Mouse (Mus musculus): ENCODE measurements around the gene Tspo.

Tspo gene

DNA sequence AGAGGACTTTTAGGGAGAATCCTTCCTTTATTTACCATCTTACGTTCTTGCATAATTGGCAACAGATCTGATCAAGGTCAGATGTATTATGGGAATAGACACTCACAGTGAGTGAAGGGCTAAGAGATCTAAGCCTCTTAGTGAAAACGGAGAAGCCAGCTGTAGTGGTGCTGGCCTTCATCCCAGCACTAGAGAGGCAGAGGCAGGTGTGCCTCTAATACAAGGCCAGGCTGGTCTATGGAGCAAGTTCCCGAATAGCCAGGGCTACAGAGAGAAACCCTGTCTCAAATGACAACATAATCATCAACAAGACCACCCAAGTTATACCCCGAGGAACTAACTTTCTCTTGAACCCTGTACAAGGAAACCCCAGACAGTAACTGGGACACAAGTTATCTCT is 19.5 kb downstream of the Tspo start:
- in situ Hi-C loops (cut with MboI; ENCODE audit: low sequenced_read_pairs), result no loop called here

DNA sequence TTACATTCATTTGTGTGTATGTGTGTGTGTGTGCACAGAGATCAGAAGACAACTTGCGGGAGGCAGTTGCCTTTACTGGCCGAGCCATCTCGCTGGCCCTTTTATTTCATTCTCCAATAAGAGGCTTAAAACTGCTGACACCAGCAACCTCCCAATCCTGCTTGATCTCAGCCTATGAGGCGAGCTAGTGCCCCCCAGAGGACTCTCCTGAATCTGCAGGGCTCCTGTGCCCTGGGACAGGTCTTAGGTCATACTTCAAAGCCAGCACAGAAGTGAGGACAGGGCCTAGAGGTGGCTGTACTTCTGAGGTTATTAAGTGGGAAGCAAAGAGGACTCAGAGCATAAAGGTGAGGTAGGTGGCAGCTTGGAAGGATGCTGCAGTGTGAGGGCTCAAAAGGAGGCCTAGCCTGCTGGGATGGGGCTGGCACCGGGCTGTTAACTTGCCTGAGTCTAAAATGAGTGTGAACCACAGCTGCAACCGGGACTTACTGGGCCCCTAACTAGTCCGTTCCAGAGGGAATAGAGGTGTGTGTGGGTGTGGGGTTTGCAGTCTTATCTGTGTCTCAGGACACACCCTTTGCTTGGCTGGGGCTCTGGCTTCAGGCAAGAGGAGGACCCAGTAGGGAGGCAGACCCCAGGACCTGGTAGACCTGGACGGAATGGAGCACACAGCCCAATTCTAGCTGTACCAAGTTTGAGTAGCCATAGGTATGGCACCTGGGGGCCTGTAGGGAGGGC is 20.2 kb downstream of the Tspo start:
- in situ Hi-C loops (cut with MboI; ENCODE audit: low sequenced_read_pairs), result no loop called here

- in situ Hi-C loops (cut with MboI; ENCODE audit: low sequenced_read_pairs), result no loop called here
Measured at GRCm38 (mm10) chr15:83584741-83585220, 21.4 kb downstream of the Tspo start.

- in situ Hi-C loops (cut with MboI; ENCODE audit: low sequenced_read_pairs), result no loop called here
Measured at GRCm38 (mm10) chr15:83590841-83591240, 27.4 kb downstream of the Tspo start.

GRCm38 (mm10) chr15:83591758-83592157 is 28.4 kb downstream of the Tspo start:
- in situ Hi-C loops (cut with MboI; ENCODE audit: low sequenced_read_pairs), result no loop called here

DNA sequence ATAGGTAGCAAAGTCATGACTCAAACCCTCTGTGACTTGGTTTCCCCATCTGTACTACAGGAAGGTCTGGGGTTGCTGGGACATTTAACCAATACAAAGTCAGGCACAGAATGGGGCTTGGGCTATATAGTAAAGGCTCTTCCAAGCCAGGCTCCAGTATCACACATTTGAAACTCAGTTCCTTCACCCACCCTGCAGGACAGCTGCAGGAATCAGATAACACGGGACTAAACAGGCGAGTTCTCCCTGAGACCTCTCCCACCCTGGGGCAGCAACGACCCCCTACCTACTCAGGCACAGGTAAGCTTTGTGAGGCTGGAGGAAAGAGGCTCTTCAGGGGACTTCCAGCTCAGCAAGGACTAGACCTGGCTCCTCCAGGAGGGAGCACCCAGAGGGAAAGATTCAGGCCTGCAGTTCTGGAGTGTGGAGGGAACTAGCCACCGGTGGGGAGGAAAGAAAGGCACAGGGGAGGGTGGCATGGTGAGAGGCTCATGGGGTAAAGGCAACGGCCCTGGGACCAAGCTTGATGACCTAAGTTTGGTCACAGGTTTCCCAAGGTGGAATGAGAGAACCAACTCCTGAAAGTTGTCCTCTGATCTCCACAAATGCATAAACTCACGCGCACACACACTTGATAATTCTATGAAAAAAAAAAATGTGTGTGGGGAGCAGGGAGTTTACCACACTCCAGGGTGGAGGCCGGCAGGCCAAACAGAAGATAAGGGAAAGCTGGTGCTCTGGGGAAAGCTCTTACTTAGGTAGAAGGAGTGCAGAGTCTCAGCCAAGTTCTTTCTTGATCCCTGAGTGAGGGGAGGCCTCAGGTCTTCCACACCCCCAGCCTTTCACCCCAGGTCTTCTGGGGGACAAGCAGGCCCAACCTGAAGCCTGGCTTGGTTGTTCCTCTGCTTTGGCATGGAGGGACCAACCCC is 29.1 kb downstream of the Tspo start:
- in situ Hi-C loops (cut with MboI; ENCODE audit: low sequenced_read_pairs), result no loop called here

- in situ Hi-C loops (cut with MboI; ENCODE audit: low sequenced_read_pairs), result no loop called here
Measured at GRCm38 (mm10) chr15:83593189-83593585, 29.8 kb downstream of the Tspo start.

GRCm38 (mm10) chr15:83593702-83594512 is 30.5 kb downstream of the Tspo start:
- in situ Hi-C loops (cut with MboI; ENCODE audit: low sequenced_read_pairs), result no loop called here

- in situ Hi-C loops (cut with MboI; ENCODE audit: low sequenced_read_pairs), result no loop called here
Measured at GRCm38 (mm10) chr15:83594513-83595363, 31.3 kb downstream of the Tspo start, which contains the start of gene Ttll12. TSS of gene Ttll12 (minus strand) at chr15:83595157.

- in situ Hi-C loops (cut with MboI; ENCODE audit: low sequenced_read_pairs), result no loop called here
Measured at GRCm38 (mm10) chr15:83595364-83595711, 31.9 kb downstream of the Tspo start.

DNA sequence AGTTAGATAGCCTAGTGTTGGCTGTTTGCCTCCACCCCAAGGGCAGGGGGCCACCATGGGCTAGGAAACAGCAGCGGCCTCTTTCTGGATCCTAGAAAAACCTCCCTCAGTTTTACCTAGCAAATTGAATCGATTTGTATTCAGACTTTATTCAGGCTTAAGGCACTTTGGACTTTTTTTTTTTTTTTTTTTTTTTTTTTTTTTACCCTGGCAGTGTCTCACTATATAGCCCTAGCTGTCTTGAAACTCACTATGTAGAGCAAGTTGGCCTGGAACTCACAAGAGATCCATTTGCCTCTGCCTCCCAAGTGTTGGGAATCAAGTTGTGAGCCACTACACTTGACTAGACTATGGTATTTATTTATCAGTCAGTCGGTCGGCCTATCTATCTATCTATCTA is 33.4 kb downstream of the Tspo start:
- in situ Hi-C loops (cut with MboI; ENCODE audit: low sequenced_read_pairs), result no loop called here

DNA sequence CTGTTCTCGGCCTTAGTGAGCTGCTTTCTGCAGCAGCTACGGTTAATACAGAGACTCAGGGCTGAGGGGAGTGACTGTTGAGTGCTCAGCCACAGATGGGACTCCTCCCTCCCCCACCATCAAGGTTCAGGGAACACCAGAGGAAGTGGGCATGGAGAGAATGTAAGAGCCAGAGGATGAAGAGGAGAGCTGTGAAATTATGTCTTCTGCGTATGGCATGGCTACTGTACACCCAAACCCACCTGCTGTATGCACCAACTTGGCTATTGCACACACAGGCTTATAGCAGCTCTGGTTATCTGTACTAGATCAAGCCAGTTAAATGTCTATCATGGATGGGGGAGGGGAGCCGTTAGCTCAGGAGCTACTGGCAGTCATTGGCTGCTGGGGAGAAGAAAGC is 37.8 kb downstream of the Tspo start:
- in situ Hi-C loops (cut with MboI; ENCODE audit: low sequenced_read_pairs), result no loop called here

GRCm38 (mm10) chr15:83602372-83603045 is 39.1 kb downstream of the Tspo start:
- in situ Hi-C loops (cut with MboI; ENCODE audit: low sequenced_read_pairs), result no loop called here

GRCm38 (mm10) chr15:83603046-83603396 is 39.6 kb downstream of the Tspo start:
- in situ Hi-C loops (cut with MboI; ENCODE audit: low sequenced_read_pairs), result no loop called here

DNA sequence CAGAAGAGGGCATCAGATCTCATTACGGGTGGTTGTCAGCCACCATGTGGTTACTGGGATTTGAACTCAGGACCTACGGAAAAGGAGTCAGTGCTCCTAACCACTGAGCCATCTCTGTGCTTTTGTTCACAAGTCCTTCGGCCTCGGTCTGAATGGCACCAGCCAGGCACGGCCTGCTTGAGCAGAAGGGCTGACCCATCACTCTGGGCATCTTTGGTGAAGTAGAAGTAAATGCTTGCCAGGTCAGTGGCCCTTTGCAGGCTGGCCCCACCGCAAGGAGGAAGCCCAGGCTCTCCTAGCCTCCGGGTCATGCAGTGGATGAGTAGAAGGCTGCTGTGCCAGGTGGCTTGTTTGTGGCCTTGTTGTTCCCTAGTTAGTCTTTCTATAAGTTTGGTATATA is 40.0 kb downstream of the Tspo start:
- in situ Hi-C loops (cut with MboI; ENCODE audit: low sequenced_read_pairs), result no loop called here

DNA sequence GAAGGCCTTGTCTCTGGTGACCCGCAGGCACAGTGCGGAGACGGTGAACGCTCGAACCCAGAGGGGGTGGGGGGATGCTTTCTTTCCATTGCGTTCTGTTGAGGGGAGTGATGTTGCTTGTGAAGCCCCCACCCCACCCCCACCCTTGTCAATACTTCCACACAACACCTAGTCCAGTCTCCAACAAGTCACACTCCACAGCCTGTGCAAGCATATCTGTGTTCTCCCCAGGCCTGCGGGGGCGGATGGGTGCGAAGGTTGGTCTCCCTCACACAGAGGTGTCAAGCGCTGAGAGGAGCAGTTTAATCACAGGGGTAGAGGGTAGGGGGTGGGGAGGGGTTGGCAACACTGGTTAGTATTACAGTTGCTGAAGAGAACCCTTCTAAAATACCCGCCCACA is 42.8 kb downstream of the Tspo start:
- in situ Hi-C loops (cut with MboI; ENCODE audit: low sequenced_read_pairs), result no loop called here

DNA sequence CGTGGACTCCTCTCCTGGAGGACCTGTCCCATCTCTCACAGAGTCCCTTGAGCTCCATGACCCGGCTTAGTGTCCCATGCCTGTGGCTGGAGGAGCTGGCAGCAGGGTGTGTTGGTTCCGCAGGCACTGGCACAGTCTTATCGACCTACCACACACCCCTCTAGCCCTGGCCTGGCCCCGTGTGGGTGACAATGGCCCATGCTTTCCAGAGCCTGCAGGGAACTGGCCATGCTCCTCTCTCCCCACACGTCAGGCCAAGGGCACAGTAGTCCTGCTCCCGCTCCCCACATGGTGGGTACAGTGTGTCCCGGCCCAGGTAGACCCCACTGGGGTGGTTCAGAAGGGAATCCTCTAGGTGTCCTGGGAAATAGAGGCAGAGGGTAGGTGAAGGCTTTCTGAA is 43.3 kb downstream of the Tspo start:
- in situ Hi-C loops (cut with MboI; ENCODE audit: low sequenced_read_pairs), result no loop called here

DNA sequence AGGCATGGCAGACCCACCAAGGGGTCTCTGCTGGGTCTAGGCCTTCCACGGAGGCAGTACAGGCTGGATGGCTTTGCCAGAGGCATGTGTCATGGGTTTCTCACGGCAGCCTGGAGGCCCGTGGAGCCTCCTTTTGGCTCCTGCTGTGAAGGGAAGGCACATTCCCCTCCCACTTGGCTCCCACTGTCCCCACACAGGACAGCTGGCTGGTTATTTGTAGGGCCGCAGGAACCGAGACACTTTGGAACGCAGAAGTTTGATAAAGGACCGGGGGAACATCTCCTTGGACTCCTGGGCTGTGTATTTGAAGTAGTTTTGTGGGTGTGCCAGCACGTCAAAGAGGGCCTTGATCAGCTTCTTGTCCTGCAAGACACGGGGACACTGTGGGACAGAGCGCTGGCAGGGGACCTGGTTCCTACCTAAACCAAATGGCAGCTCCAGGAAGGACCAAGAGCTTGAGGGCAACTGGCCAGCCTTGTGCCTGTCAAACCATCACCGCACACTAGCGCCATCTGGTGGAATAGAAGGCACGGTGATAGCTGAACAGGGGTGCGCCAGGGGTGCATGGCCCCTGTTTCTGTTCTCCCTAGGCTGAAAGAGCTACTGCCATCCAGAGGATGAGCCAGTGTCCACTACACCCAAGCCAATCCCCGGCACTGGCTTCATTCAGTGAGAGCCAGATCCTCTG is 43.9 kb downstream of the Tspo start:
- in situ Hi-C loops (cut with MboI; ENCODE audit: low sequenced_read_pairs), result no loop called here

DNA sequence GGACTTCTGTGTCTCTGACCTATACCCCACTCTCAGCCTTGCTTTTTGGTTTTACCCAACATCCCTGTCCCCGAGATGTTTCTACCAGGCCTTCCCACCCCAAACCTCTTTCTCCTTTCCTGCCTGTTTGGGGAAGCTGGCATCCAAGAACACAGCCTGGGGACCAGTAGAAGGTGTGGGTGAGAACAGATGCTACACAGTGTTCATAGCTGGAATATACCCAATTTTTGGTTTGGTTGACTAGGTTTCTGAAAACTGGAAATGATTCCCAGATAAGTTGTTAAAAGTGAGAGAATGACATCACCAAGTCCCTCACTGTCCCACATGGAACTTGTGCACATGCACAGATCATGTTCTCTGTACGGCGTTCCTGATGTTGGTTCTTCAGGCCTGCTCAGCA is 51.9 kb downstream of the Tspo start:
- in situ Hi-C loops (cut with MboI; ENCODE audit: low sequenced_read_pairs), result no loop called here
